Mouse (Mus musculus): ENCODE measurements around the gene Trank1.

DNA sequence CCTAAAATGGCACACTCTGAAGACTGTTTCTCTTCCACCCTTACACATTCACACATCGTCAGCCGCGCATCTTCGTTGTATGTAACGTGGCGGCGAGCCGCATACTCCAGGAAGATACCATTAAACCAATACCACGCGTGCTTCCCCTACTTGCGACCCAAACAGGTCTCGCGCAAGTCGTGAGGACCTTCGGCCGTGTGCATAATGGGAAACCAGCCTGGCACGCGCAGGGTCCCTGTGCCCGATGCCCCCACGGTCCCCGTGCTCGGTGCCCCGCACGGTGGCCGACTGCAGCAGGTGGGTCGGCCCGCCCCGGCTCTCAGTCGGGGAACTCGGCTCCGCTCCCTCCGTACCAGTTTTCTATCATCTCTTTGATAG, 40.5 kb upstream of the Trank1 start:
- TF ChIP-seq CTCF (IDR thresholded peaks at IDR 0.05; ENCODE audit: control insufficient read depth, insufficient read depth, insufficient read length) (no peak), USF1 (IDR thresholded peaks at IDR 0.05; ENCODE audit: low read depth) (no peak), MYOD1 (IDR thresholded peaks at IDR 0.05; ENCODE audit: control insufficient read depth, insufficient read length, low read depth) (no peak)
